Mouse (Mus musculus) small intestine, adult 2 months (tissue): ENCODE data around the gene Galnt6. TPM values are rescaled to one million over a fixed set of nuclear protein-coding genes. Genes with fewer than 3 reads are reported as not detected.

Experiments used
- H3K27ac ChIP-seq: fragments of 200-500 bp; 2 replicates; pipeline ENCODE4 v1.5.1; 2012; ENCODE audit warnings: low read depth, low read length, control low read depth, inconsistent platforms; ENCODE audit not compliant: insufficient read depth
- H3K27me3 ChIP-seq: fragments of 200-500 bp; 2 replicates; pipeline ENCODE4 v1.6.1; 2012; ENCODE audit warnings: mild to moderate bottlenecking, moderate library complexity, low read length, inconsistent platforms; ENCODE audit not compliant: control insufficient read depth, insufficient read depth
- H3K36me3 ChIP-seq: fragments of 200-500 bp; 2 replicates; pipeline ENCODE4 v1.6.1; 2012; ENCODE audit warnings: mild to moderate bottlenecking, low read length, control low read depth, inconsistent platforms; ENCODE audit not compliant: control insufficient read depth, insufficient read depth
- H3K4me1 ChIP-seq: fragments of 200-500 bp; 2 replicates; pipeline ENCODE4 v1.6.1; 2012; ENCODE audit warnings: low read length, inconsistent platforms, mixed read lengths; ENCODE audit not compliant: control insufficient read depth, insufficient read depth, insufficient read length
- H3K4me3 ChIP-seq: fragments of 200-500 bp; 2 replicates; pipeline ENCODE4 v1.5.1; 2012; ENCODE audit warnings: low read depth, mild to moderate bottlenecking, control low read depth, inconsistent platforms, low read length, moderate library complexity
- CTCF ChIP-seq: fragments of 200-500 bp; IDR thresholded peaks from 2 replicates; pipeline ENCODE4 v1.5.1; 2012; ENCODE audit warnings: low read depth, mild to moderate bottlenecking, control low read depth, inconsistent platforms, low read length, moderate library complexity, mixed read lengths; ENCODE audit not compliant: insufficient replicate concordance, insufficient read length; ENCODE audit errors: extremely low read depth
- POLR2A ChIP-seq: fragments of 200-500 bp; IDR thresholded peaks from 2 replicates; pipeline ENCODE4 v1.6.1; 2012; ENCODE audit warnings: low read depth, mild to moderate bottlenecking, control low read depth, inconsistent platforms, low read length, moderate library complexity
- WGBS: fragments of 180-500 bp; shearing (Covaris S2); methylation state at CpG from one replicate; pipeline ENCODE4 v1.1.7; 2018; 5-methylcytosine and 5-hydroxymethylcytosine counted together
- polyA plus RNA-seq: library from polyadenylated mRNA; depleted of rRNA; stranded (reverse); fragments of >200 nt; gene quantifications from 2 replicates; pipeline ENCODE4 v1.2.3, GENCODE M21; 2012

The Galnt6 gene
- polyA plus RNA-seq, 1 experiment = 73.0 TPM

DNA sequence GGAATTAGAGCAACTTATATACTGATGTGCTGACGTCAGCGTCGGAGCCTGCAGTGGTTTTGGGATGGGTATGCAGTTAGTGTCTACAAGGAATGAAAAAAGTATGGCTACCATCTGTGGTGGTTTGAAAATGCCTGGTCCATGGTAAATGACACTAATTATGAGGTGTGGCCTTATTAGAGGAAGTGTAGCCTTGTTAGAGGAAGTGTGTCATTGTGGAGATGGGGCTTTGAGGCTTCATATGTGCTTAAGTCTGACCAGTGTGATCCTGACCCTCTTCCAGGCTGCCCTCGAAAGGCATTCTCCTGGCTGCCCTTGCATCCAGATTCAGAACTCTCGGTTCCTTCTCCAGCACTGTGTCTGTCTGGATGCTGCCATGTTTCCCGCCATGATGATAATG is 14.1 kb upstream of the Galnt6 start:
- Histone ChIP-seq H3K4me1 (peaks cover 9% of the 10 kb centered on the region; the same call in 1 of the 2 replicates), H3K27me3 (no peaks in the 10 kb centered on the region), H3K4me3 (no peak overlapping the region), H3K36me3 (no peaks in the 10 kb centered on the region), H3K27ac (no peak overlapping the region)
- 94% methylated on average over 6 of the region's 6 CpGs for WGBS
- TF ChIP-seq CTCF (no peak), POLR2A (no peak)

DNA sequence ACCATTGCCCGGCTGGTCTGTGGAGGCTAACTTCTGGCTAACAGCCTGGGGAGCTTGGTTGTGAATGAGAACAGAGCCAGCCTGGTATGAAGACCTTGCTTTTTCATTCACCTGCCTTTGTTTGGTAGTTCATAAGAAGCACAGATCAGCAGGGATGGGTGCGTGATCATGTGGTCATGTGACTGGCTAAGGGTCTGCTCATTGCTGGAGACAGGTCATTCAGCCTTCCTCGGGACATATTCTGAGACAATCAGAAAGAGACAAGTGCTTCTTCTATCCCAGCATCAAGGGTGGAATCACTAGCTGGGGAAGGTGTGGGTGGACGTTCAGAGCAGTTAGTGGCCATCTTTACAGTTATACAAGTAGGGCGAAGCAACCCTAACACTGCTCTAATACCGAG is 10.3 kb upstream of the Galnt6 start:
- Histone ChIP-seq H3K4me3 (no peak overlapping the region), H3K27me3 (no peaks in the 10 kb centered on the region), H3K27ac (peak overlapping the region; percentile 83; the same call in 1 of the 2 replicates), H3K4me1 (peaks cover 28% of the 10 kb centered on the region; the same call in 1 of the 2 replicates), H3K36me3 (no peaks in the 10 kb centered on the region)
- 78% methylated on average over 6 of the region's 6 CpGs for WGBS
- no peak for TF ChIP-seq POLR2A
- no peak for TF ChIP-seq CTCF

DNA sequence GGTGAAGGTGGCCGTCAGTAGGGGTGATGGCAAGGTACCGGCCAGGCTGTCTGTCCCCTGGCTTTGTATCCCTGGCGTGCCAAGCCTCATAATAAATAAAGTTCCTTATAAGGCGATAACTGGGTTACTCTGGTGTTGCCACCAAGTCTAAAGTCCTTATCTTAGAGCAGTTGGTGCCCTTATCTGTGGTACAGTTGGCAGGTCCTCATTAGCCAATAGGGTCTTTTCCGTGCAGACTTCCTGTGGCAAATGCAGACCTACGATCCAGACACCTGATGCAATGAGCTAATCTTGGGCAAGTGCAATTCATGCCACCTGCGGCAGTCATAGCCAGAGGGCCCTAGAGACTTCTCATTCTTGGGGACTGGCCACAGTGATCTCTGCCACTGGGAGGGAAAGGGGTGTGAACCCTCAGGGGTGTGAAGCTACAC is 9.2 kb upstream of the Galnt6 start:
- TF ChIP-seq POLR2A (no peak), CTCF (no peak)
- WGBS = 25% methylated on average over 7 of the region's 7 CpGs

DNA sequence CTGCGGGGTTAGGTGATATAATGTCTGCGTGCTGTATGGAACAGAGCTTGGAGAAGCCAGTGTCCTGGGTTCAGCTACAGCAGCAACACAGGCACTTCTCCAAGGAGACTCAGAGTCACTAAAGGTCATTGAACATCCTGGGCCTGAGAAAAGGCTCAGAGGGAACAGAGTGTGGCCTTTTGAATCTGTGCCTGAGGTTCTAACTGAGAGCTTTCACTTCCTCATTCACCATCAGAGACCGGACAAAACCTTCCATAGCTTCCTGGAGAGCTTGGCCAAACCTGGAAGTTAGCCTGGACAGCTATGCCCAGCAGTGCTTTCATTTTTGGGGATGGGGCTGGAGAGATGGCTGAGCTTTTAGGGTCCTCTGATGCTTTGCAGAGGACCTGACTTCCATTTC is 8.5 kb upstream of the Galnt6 start:
- Histone ChIP-seq H3K4me1 (peaks cover 28% of the 10 kb centered on the region; the same call in 1 of the 2 replicates), H3K4me3 (no peak overlapping the region), H3K27me3 (no peaks in the 10 kb centered on the region), H3K36me3 (no peaks in the 10 kb centered on the region), H3K27ac (peak overlapping the region; percentile 97)
- TF ChIP-seq POLR2A (no peak), CTCF (no peak)
- WGBS = 37% methylated on average over 3 of the region's 3 CpGs

More for the DNA sequence above, 9.2 kb upstream of the Galnt6 start:
- Histone ChIP-seq H3K27ac (peak overlapping the region; percentile 97), H3K36me3 (no peaks in the 10 kb centered on the region), H3K4me3 (no peak overlapping the region), H3K27me3 (no peaks in the 10 kb centered on the region), H3K4me1 (peaks cover 28% of the 10 kb centered on the region; the same call in 1 of the 2 replicates)

DNA sequence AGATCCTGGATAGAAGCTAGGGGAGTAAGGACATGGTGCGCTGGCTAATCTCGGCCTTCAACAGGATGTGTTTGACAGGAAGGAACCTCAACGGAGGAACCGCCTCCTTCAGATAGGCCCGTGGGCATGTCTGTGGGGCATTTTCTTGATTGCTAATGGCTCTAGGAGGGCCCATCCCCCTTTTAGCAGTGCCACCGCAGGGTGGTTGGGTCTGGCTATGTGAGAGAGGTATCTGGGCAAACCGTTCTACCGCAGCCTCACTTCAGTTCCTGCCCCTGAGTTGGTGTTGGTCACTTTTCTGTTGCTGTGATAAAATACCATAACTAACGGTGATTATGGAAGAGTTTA is 6.8 kb upstream of the Galnt6 start:
- Histone ChIP-seq H3K27ac (peak overlapping the region; percentile 62), H3K36me3 (no peaks in the 10 kb centered on the region), H3K4me1 (peaks cover 34% of the 10 kb centered on the region; the same call in 1 of the 2 replicates), H3K27me3 (no peaks in the 10 kb centered on the region), H3K4me3 (no peak overlapping the region)
- TF ChIP-seq POLR2A = no peak
- no peak for TF ChIP-seq CTCF
- WGBS = 34% methylated on average over 9 of the region's 9 CpGs

DNA sequence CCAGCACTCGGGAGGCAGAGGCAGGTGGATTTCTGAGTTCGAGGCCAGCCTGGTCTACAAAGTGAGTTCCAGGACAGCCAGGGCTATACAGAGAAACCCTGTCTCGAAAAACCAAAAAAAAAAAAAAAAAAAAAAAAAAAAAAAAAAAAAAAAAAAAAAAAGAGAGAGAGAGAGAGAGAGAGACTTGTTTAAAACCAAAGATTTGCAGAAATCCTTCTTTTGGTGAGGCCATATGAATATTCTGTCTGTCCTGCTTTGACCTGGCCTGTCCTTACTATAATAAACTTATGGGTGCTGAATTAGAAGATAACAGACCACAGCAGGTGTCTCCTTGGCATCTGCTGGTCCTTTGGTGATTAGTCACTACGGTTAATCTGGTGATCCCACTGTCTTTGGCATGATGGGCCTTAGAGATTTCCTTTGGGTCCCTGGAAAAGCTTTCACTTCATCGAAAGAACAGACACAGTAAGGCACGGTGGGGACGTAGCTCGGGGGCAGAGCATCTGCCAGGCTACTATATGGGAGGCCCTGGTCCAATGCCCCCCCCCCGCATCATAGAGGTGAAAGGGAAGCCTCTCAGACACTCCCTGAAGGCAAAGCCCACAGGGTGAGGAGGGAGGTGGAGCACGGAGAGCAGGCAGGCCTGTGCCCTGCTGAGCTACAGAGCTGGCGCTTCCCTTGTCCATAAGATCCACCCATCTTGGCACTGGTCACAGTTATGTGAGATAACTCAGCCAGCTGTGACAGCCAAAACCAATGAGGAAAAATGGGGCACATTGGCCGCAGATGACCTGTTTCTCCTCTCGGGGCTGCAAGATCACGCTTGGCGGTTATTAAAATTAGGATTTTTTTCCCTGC is 6.1 kb upstream of the Galnt6 start:
- Histone ChIP-seq H3K27ac (peak overlapping the region; percentile 62), H3K4me1 (peaks cover 37% of the 10 kb centered on the region; the same call in 1 of the 2 replicates), H3K4me3 (no peak overlapping the region), H3K36me3 (no peaks in the 10 kb centered on the region), H3K27me3 (no peaks in the 10 kb centered on the region)
- 44% methylated on average over 14 of the region's 15 CpGs for WGBS
- TF ChIP-seq CTCF = no peak
- TF ChIP-seq POLR2A = no peak

- 0 out of 2 replicates have a peak overlapping the region, but pooled peaks have one; percentile 18 for H3K27ac ChIP-seq
- peaks cover 32% of the 10 kb centered on the region for H3K4me1 ChIP-seq
- H3K4me3 ChIP-seq = peak overlapping the region; percentile 14; the same call in 1 of the 2 replicates
- whole genome bisulfite sequencing = 60% methylated on average over 5 of the region's 5 CpGs
- TF ChIP-seq POLR2A (no peak), CTCF (no peak)
- no peaks in the 10 kb centered on the region for H3K27me3 ChIP-seq
- no peaks in the 10 kb centered on the region for H3K36me3 ChIP-seq
These were observed 3.4 kb upstream of the Galnt6 start for GRCm38 (mm10) chr15:100732580-100732979.

DNA sequence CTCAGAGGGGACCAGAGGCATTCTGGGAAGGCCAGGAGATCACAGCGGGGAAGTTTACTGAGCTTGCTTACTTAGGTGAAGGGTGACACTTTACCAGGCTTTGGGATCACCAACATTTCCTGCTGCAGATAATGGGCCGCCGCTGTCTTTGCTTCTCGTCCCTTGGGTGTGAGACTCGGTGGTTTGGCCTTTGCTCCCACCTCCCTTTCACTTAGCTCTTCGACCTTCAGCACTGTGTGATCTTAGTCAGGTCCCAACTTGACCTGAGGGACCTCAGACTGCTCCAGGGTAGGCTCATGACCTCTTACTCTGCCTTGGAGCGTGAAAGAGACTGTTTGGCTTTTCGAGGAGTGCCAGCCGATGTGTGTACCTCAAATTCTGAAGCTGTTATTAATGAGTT is 1.9 kb upstream of the Galnt6 start:
- H3K4me3 ChIP-seq = no peak overlapping the region
- H3K4me1 ChIP-seq = peaks cover 26% of the 10 kb centered on the region
- no peaks in the 10 kb centered on the region for H3K27me3 ChIP-seq
- 28% methylated on average over 9 of the region's 9 CpGs for WGBS
- peaks cover 1% of the 10 kb centered on the region for H3K36me3 ChIP-seq
- peak overlapping the region; percentile 72 for H3K27ac ChIP-seq
- TF ChIP-seq POLR2A = no peak
- TF ChIP-seq CTCF = no peak
